Mouse (Mus musculus): ENCODE measurements at regions not wholly inside any gene's neighbourhood (a gene's known extent, or its start where the extent isn't known, plus 50 kb on each side); places are given as distances from the start of the nearest gene placed in this dataset.

- intact Hi-C loops (cut with DNase I), result no loop called here
- DNase-seq (ENCODE audit: low spot score in 2 of 2), result no peak
These were observed 80.8 kb upstream of the Nebl start for GRCm38 (mm10) chr2:17811943-17812670.
